Mouse (Mus musculus) hindlimb bud, embryonic 11.5 days (tissue): Measurements from ENCODE around the gene Eid2b.
"Not testable (repeated sequence)": the region's sequence is repeated elsewhere in the genome, so short reads cannot be mapped to it uniquely, and the experiment has no call there.

ENCODE experiments used
- DNase-seq: peaks from one replicate; pipeline ENCODE4 v3.0.0-alpha.2; 2012; ENCODE audit warnings: low read depth, low spot score; ENCODE audit errors: extremely low spot score

The Eid2b gene

GRCm38 (mm10) chr7:28277615-28278278 is at the start of gene Eid2b:
TSS of gene Eid2b (plus strand) at chr7:28277739.
- DNase-seq = peak; percentile 83

- DNase-seq = not testable (repeated sequence)
Observed at GRCm38 (mm10) chr7:28243943-28244342, 33.6 kb upstream of the Eid2b start.

GRCm38 (mm10) chr7:28248957-28249356 is 28.6 kb upstream of the Eid2b start:
- no peak for DNase-seq

GRCm38 (mm10) chr7:28251976-28252375 is 25.6 kb upstream of the Eid2b start:
- no peak for DNase-seq

GRCm38 (mm10) chr7:28254591-28254990 is 22.9 kb upstream of the Eid2b start:
- DNase-seq = no peak

- DNase-seq = no peak
Observed at GRCm38 (mm10) chr7:28255476-28255875, 22.1 kb upstream of the Eid2b start.

GRCm38 (mm10) chr7:28262861-28263260 is 14.7 kb upstream of the Eid2b start:
- no peak for DNase-seq

GRCm38 (mm10) chr7:28263786-28264185 is 13.8 kb upstream of the Eid2b start:
- DNase-seq = peak; percentile 49

- no peak for DNase-seq
Observed at GRCm38 (mm10) chr7:28265391-28265790, 12.1 kb upstream of the Eid2b start.

- peak; percentile 57 for DNase-seq
Observed at GRCm38 (mm10) chr7:28267129-28268041, 10.2 kb upstream of the Eid2b start, which contains the start of gene Eid2. TSS of gene Eid2 (plus strand) at chr7:28267881.

GRCm38 (mm10) chr7:28268042-28268531 is 9.5 kb upstream of the Eid2b start:
- DNase-seq = no peak

- DNase-seq = no peak
Observed at GRCm38 (mm10) chr7:28268576-28268975, 9.0 kb upstream of the Eid2b start.

- no peak for DNase-seq
Observed at GRCm38 (mm10) chr7:28269355-28269754, 8.2 kb upstream of the Eid2b start.

GRCm38 (mm10) chr7:28271761-28272160 is 5.8 kb upstream of the Eid2b start:
- DNase-seq = no peak

- DNase-seq = no peak
Observed at GRCm38 (mm10) chr7:28277237-28277614, 313 bp upstream of the Eid2b start.

- DNase-seq = no peak
Observed at GRCm38 (mm10) chr7:28278279-28278652, 727 bp downstream of the Eid2b start.

- DNase-seq = no peak
Observed at GRCm38 (mm10) chr7:28280630-28281029, 3.1 kb downstream of the Eid2b start.

GRCm38 (mm10) chr7:28290165-28290564 is 12.6 kb downstream of the Eid2b start:
- DNase-seq = no peak

- DNase-seq = no peak
Observed at GRCm38 (mm10) chr7:28290638-28291590, 13.4 kb downstream of the Eid2b start, which contains the start of gene Selenov. TSS of gene Selenov (minus strand) at chr7:28291186.

GRCm38 (mm10) chr7:28294481-28294880 is 16.9 kb downstream of the Eid2b start:
- DNase-seq = peak; percentile 46
